Mouse (Mus musculus) monocyte, adult 5-6 weeks (primary cell): ENCODE measurements at regions not wholly inside any gene's neighbourhood (a gene's known extent, or its start where the extent isn't known, plus 50 kb on each side); places are given as distances from the start of the nearest gene placed in this dataset.
"Not testable (repeated sequence)": the region's sequence is repeated elsewhere in the genome, so short reads cannot be mapped to it uniquely, and the experiment has no call there.

Source experiments
- ATAC-seq: fragments of 153-309, 156-312 bp; replicated peaks from 2 replicates; pipeline ENCODE4 v1.8.0; 2017; ENCODE audit warnings: mild to moderate bottlenecking; ENCODE audit not compliant: low TSS enrichment, insufficient number of reproducible peaks, severe bottlenecking, poor library complexity, low FRiP score

- no peak for ATAC-seq
Observed at GRCm38 (mm10) chr17:16860771-16861170, 203.1 kb upstream of the Zfp960 start.

- ATAC-seq: no peak
Observed at GRCm38 (mm10) chr17:16900791-16901190, 163.1 kb upstream of the Zfp960 start.

GRCm38 (mm10) chr17:16918191-16918590 is 145.7 kb upstream of the Zfp960 start:
- no peak for ATAC-seq

- no peak for ATAC-seq
Observed at GRCm38 (mm10) chr17:16926200-16926599, 137.7 kb upstream of the Zfp960 start.

- peak; percentile 100 for ATAC-seq
Observed at GRCm38 (mm10) chr17:16951092-16952016, 112.6 kb upstream of the Zfp960 start.

GRCm38 (mm10) chr17:16952146-16952545 is 111.8 kb upstream of the Zfp960 start:
- not testable (repeated sequence) for ATAC-seq

- ATAC-seq: not testable (repeated sequence)
Observed at GRCm38 (mm10) chr17:16997241-16997640, 66.7 kb upstream of the Zfp960 start.

- ATAC-seq: peak; percentile 100
Observed at GRCm38 (mm10) chr17:17004632-17005265, 59.2 kb upstream of the Zfp960 start.

GRCm38 (mm10) chr17:17005267-17005666 is 58.6 kb upstream of the Zfp960 start:
- not testable (repeated sequence) for ATAC-seq
